Mouse (Mus musculus) liver, embryonic 16.5 days (tissue): ENCODE data around the gene Tmem204. TPM values are rescaled to one million over a fixed set of nuclear protein-coding genes. Genes with fewer than 3 reads are reported as not detected.

Experiments
- ATAC-seq: fragments of 200-750 bp; cut with Nextera tagmentation; 2 replicates; pipeline ENCODE4 v1.8.0; 2017; ENCODE audit warnings: low read depth, mild to moderate bottlenecking, moderate number of reproducible peaks, moderate library complexity
- H3K27ac ChIP-seq: fragments of 300-500 bp; sonication (generic); 2 replicates; pipeline ENCODE4 v1.5.1; 2014; ENCODE audit warnings: mild to moderate bottlenecking, low read length
- H3K27me3 ChIP-seq: fragments of 300-500 bp; sonication (generic); 2 replicates; pipeline ENCODE4 v1.6.1; 2014; ENCODE audit warnings: low read depth, low read length, mixed read lengths; ENCODE audit not compliant: control insufficient read depth, insufficient read depth
- H3K36me3 ChIP-seq: fragments of 300-500 bp; sonication (generic); 2 replicates; pipeline ENCODE4 v1.6.1; 2014; ENCODE audit warnings: mild to moderate bottlenecking; ENCODE audit not compliant: control insufficient read depth, insufficient read depth
- H3K4me1 ChIP-seq: fragments of 300-500 bp; sonication (generic); 2 replicates; pipeline ENCODE4 v1.6.1; 2014; ENCODE audit warnings: low read depth, low read length, mixed read lengths; ENCODE audit not compliant: control insufficient read depth
- H3K4me2 ChIP-seq: fragments of 300-500 bp; sonication (generic); 2 replicates; pipeline ENCODE4 v1.6.1; 2014; ENCODE audit warnings: low read depth, low read length, mixed read lengths
- H3K4me3 ChIP-seq: fragments of 300-500 bp; sonication (generic); 2 replicates; pipeline ENCODE4 v1.5.1; 2014; ENCODE audit warnings: low read depth, mild to moderate bottlenecking, low read length
- H3K9ac ChIP-seq: fragments of 300-500 bp; sonication (generic); 2 replicates; pipeline ENCODE4 v1.6.1; 2014; ENCODE audit warnings: low read depth, low read length
- H3K9me3 ChIP-seq: fragments of 300-500 bp; sonication (generic); replicated peaks from 2 replicates; pipeline ENCODE4 v1.6.1; 2016; ENCODE audit warnings: low read length; ENCODE audit not compliant: control insufficient read depth
- WGBS: fragments of 180-500 bp; shearing (Covaris S2); extraction: QIAGEN DNeasy Blood & Tissue Kit; methylation state at CpG from one replicate; pipeline ENCODE4 v1.1.7; 2014; ENCODE audit not compliant: insufficient replicate concordance; 5-methylcytosine and 5-hydroxymethylcytosine counted together
- polyA plus RNA-seq: library from polyadenylated mRNA; unstranded; fragments of >200 nt; fragmentation: Nextera tagmentation; extraction: Ambion mirVana; gene quantifications from 2 replicates; pipeline ENCODE4 v1.2.1, GENCODE M21; 2015

Tmem204 gene
- polyA plus RNA-seq, 1 experiment from 2014 or later: 7.3 TPM

GRCm38 (mm10) chr17:25114908-25115645 is 31.7 kb upstream of the Tmem204 start:
- H3K27ac ChIP-seq: peak overlapping the region; percentile 81
- H3K4me1 ChIP-seq: peaks cover 21% of the 10 kb centered on the region
- ATAC-seq: peak; percentile 55
- H3K9ac ChIP-seq: peak overlapping the region; percentile 71
- 8% methylated on average over 23 of the region's 23 CpGs for WGBS
- H3K4me3 ChIP-seq: peak overlapping the region; percentile 75
- no peaks in the 10 kb centered on the region for H3K27me3 ChIP-seq
- H3K9me3 ChIP-seq: no peaks in the 10 kb centered on the region
- no peaks in the 10 kb centered on the region for H3K36me3 ChIP-seq
- H3K4me2 ChIP-seq: peak overlapping the region; percentile 100

- H3K4me3 ChIP-seq: no peak overlapping the region
- peaks cover 17% of the 10 kb centered on the region for H3K4me1 ChIP-seq
- no peaks in the 10 kb centered on the region for H3K36me3 ChIP-seq
- no peaks in the 10 kb centered on the region for H3K27me3 ChIP-seq
- WGBS: 71% methylated on average over 3 of the region's 3 CpGs
- ATAC-seq: no peak
- no peak overlapping the region for H3K4me2 ChIP-seq
- no peak overlapping the region for H3K9ac ChIP-seq
- no peak overlapping the region for H3K27ac ChIP-seq
- H3K9me3 ChIP-seq: no peaks in the 10 kb centered on the region
Observed at GRCm38 (mm10) chr17:25112423-25112810, 29.0 kb upstream of the Tmem204 start.

DNA sequence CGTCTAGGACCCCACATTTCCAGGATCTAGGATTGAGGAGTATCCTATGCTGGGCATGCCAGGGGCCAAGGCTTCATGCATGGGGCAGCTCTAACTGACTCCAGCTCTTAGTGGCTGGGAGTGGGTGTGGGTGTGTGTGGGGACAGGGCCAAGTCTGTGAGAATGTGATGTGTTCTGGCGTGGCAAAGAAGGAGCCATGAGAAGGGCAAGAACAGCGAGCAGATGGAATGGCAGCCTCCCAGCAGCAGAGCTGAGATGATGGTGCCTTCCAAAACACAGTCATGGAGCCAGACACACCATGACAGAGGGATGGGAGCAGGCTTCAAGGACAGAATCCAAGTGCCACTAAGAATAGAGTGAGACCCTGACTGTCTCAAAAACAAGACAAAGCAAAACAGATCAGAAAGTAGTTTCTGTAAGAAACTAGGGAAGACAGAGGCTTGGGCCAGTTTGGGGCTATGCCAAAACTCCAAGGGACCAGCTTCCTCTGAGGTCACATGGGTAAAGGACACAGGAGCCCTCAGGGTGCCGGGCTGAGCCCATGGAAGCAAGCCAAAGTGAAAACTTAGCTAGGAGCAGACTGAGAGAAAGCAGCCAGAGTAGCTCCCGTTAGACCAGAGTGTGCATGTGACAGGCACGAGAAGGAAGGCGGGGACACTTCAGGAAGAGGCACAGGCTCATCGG is 28.5 kb upstream of the Tmem204 start:
- 72% methylated on average over 8 of the region's 8 CpGs for WGBS
- no peaks in the 10 kb centered on the region for H3K27me3 ChIP-seq
- no peak overlapping the region for H3K4me2 ChIP-seq
- no peak overlapping the region for H3K4me3 ChIP-seq
- H3K4me1 ChIP-seq: peaks cover 17% of the 10 kb centered on the region
- no peaks in the 10 kb centered on the region for H3K9me3 ChIP-seq
- no peaks in the 10 kb centered on the region for H3K36me3 ChIP-seq
- H3K27ac ChIP-seq: no peak overlapping the region
- no peak overlapping the region for H3K9ac ChIP-seq
- ATAC-seq: no peak

GRCm38 (mm10) chr17:25111220-25111619 is 27.8 kb upstream of the Tmem204 start:
- no peak overlapping the region for H3K9ac ChIP-seq
- no peak overlapping the region for H3K4me3 ChIP-seq
- H3K9me3 ChIP-seq: no peaks in the 10 kb centered on the region
- no peaks in the 10 kb centered on the region for H3K36me3 ChIP-seq
- 82% methylated on average over 5 of the region's 5 CpGs for WGBS
- no peaks in the 10 kb centered on the region for H3K27me3 ChIP-seq
- no peak overlapping the region for H3K4me2 ChIP-seq
- no peak overlapping the region for H3K27ac ChIP-seq
- H3K4me1 ChIP-seq: peaks cover 14% of the 10 kb centered on the region
- no peak for ATAC-seq

DNA sequence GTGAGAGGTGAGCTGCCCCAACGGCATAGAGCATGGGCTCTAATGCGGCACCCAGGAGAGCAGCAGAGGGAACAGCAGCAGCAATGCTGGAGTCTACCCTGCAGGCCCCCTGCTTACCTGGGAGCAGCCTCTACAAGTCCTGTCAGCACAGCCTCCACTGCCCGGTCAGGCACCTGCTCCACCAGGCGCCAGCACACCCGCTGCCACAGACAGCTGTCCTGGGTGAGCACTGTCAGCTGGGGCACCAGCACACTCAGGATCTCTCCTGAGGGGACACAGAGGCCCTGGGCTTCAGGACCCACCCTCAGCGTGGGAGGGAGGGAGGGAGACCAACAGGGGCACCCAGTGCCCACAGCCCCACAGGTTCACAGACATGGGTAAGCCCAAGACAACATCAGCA is 27.2 kb upstream of the Tmem204 start:
- Histone ChIP-seq H3K27me3 (no peaks in the 10 kb centered on the region), H3K4me1 (peaks cover 11% of the 10 kb centered on the region), H3K4me3 (no peak overlapping the region), H3K4me2 (no peak overlapping the region), H3K27ac (no peak overlapping the region), H3K9me3 (no peaks in the 10 kb centered on the region), H3K36me3 (no peaks in the 10 kb centered on the region), H3K9ac (no peak overlapping the region)
- no peak for ATAC-seq
- 85% methylated on average over 6 of the region's 6 CpGs for WGBS

GRCm38 (mm10) chr17:25109578-25109977 is 26.2 kb upstream of the Tmem204 start:
- H3K4me3 ChIP-seq: no peak overlapping the region

GRCm38 (mm10) chr17:25107786-25108185 is 24.4 kb upstream of the Tmem204 start:
- H3K4me1 ChIP-seq: no peaks in the 10 kb centered on the region
- no peak overlapping the region for H3K4me2 ChIP-seq
- H3K36me3 ChIP-seq: peaks cover 4% of the 10 kb centered on the region; the same call in 1 of the 2 replicates
- H3K9me3 ChIP-seq: no peaks in the 10 kb centered on the region
- H3K27ac ChIP-seq: no peak overlapping the region
- WGBS: 73% methylated on average over 10 of the region's 16 CpGs
- H3K27me3 ChIP-seq: no peaks in the 10 kb centered on the region
- H3K4me3 ChIP-seq: no peak overlapping the region
- no peak for ATAC-seq
- H3K9ac ChIP-seq: no peak overlapping the region

More at GRCm38 (mm10) chr17:25109578-25109977, 26.2 kb upstream of the Tmem204 start:
- no peak overlapping the region for H3K4me2 ChIP-seq
- no peaks in the 10 kb centered on the region for H3K36me3 ChIP-seq
- H3K9me3 ChIP-seq: no peaks in the 10 kb centered on the region
- no peaks in the 10 kb centered on the region for H3K27me3 ChIP-seq
- no peak overlapping the region for H3K27ac ChIP-seq
- H3K9ac ChIP-seq: no peak overlapping the region
- 0 out of 2 replicates have a peak, but pooled peaks have one; percentile 50 for ATAC-seq
- WGBS: 89% methylated on average over 2 of the region's 2 CpGs
- peaks cover 1% of the 10 kb centered on the region for H3K4me1 ChIP-seq

GRCm38 (mm10) chr17:25101338-25101737 is 17.9 kb upstream of the Tmem204 start:
- Histone ChIP-seq H3K9ac (no peak overlapping the region), H3K4me3 (no peak overlapping the region), H3K27ac (no peak overlapping the region), H3K4me1 (0 out of 2 replicates have a peak, but pooled peaks cover under 1% of the 10 kb centered on the region), H3K36me3 (peaks cover 57% of the 10 kb centered on the region), H3K4me2 (no peak overlapping the region), H3K9me3 (no peaks in the 10 kb centered on the region), H3K27me3 (no peaks in the 10 kb centered on the region)
- ATAC-seq: no peak
- WGBS: 93% methylated on average over 11 of the region's 11 CpGs

- Histone ChIP-seq H3K27me3 (no peaks in the 10 kb centered on the region), H3K4me2 (no peak overlapping the region), H3K9me3 (no peaks in the 10 kb centered on the region), H3K27ac (no peak overlapping the region), H3K9ac (no peak overlapping the region), H3K4me3 (no peak overlapping the region), H3K4me1 (peaks cover 2% of the 10 kb centered on the region; the same call in 1 of the 2 replicates), H3K36me3 (peaks cover 68% of the 10 kb centered on the region)
- ATAC-seq: no peak
- WGBS: 86% methylated on average over 6 of the region's 6 CpGs
Observed at GRCm38 (mm10) chr17:25100052-25100451, 16.7 kb upstream of the Tmem204 start.
